Mouse (Mus musculus): ENCODE data around the gene Tnni3k.
"Not testable (repeated sequence)": the region's sequence is repeated elsewhere in the genome, so short reads cannot be mapped to it uniquely, and the experiment has no call there.

Gene Tnni3k

DNA sequence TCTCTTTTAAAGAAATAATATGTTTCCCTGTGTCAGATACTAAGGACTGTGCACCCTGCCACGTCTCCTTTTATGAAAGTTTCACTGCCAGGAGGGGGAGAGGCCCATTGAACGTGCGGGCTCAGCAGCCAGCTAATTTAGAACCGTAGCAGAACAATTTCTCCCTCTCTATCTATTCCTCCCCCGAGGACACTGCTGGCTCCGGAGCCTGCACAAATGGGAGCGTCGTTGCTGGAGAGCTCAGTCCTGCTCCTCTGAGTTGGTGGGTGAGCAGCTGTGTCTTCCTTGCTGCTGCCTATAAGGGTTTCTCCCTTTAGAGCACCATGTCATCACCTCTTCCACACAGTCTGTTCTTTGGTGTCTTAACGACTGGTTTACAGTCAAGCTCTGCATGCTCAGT, 220.8 kb downstream of the Tnni3k start:
- no peak for DNase-seq (ENCODE audit: low spot score in 2 of 2)

DNA sequence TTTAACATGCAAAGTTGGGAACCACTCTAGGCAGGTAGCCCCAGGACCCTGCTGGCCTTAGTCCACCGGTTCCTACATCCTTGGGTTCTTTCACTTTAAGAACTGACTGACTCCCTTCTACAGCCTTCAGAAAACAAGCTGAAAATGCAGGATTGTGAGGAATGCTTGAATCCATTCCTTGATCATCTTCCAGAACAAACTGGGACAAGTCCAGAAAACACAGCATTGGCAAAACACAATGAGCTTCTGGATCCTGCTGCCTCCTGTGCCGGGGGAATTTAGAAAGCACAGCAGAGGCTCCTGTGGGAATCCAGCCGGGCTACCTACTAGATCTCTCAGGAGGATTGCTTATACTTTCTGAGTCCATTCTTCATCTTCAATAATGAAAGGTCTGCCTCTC, 229.5 kb downstream of the Tnni3k start:
- DNase-seq (ENCODE audit: low spot score in 2 of 2): peak in 1 of 2 experiments; percentile 35

DNA sequence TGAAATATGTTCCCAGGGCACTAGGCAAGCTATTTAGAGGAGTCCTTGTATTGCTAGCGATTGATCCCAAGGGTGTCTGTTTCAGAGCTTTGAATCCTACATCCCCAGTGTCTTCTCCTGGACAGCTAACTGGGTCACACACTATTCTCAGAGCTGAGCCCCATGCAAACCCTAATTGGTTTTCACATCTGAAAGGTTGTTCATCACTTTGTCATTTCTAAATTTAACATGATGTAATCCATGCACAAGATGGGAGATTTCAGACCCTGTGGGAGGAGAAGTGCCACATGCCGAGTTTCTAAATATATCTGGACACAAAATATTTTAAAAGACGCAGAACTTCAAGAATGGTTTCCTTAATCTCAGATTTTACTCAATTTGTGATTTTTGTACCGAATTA, 230.5 kb downstream of the Tnni3k start:
- peak in 1 of 2 experiments; percentile 32 for DNase-seq (ENCODE audit: low spot score in 2 of 2)

DNA sequence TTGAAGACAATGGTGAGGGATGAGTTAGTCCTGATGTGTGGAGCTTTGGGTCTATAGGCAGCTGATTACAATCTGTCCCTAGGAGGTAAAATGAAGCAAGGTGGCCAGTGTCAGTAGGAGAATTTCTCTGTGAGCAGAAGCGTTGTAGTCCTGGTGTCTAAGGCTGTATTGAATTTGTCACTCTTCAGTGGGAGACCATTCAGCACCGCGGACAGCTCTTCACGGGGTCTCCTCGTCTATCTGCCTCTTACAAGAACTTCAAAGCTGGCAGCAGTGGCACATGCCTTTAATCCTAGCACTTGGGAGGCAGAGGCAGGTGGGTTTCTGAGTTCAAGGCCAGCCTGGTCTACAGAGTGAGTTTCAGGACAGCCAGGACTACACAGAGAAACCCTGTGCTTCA, 235.5 kb downstream of the Tnni3k start:
- DNase-seq (ENCODE audit: low spot score in 2 of 2): not testable (repeated sequence)

DNA sequence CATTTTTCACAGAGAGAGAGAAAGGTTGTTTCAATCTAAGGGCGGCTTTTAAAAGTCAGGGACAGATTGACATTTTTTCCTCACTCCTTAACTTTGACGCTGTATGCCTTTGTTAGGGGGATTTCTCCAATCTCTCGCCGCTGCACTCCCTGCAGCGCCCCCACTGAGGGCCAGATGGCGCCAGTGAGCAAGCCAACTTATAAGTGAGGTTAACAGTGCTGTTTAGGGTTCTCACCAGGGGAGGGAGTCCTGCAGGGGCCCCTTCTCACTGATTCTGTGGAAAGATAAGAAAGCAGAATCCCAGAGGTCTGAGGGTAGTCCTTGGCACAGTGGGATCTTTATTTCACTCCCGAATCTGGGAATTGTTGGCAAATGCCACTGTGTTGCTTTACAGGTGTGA, 237.5 kb downstream of the Tnni3k start:
- DNase-seq (ENCODE audit: low spot score in 2 of 2): peak; percentile 82 to 86

DNA sequence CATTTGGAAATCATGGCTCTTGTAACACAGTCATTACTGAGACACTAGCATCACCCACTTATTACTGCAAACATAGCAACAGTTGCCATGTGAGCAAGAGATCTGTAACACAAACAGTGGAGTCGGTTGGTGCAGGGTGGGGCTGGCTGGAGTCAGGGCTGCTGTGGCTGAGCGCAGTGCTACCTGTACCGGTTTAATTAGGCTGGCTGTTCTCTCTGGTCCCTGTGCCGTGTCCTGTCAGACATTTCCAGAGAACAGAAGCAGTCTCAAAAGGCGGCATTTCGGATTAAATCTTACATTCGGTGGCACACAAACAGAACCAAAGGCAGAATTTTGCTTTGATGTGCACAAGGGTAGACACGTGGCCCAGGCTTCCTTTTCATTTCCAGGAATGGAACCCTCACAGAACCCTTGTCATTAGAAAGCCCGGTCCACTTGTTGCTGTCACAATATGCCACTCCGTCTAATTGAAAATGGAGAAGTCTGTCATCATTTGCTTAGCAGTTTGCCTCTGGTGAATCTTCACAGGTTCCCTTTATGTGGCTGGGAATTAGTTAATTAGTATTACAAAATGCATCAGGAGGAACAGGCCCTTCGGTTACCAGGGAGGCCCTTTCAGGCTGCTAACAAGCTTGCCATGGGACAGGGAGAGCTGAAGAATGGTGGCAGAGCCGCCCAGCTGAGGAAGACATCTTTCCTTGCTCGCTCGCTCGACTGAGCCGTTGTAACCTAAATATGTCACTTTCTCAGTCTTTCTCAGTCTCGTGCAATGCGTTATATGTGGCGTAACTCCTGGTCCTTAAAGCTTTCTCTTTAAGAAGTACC, 238.2 kb downstream of the Tnni3k start:
- DNase-seq (ENCODE audit: low spot score in 2 of 2): peak; percentile 64 to 68

DNA sequence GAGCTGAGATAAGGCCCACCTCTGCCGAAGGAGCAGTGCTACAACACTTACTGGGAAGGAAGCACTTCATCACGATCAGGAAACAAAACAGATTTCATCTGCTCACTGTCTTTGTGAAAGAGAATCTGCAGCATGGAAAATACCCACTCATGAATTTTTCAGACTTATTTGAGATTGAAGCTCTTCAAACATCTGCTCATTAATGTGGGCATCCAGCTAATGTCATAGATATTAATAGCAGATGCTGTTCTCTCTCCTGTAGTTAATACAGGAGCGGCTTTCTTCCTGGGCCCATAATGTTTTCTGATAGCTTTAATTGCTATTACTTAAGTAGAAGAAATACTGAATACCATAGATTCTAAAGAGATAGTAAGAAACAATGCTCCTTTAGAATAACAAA, 239.0 kb downstream of the Tnni3k start:
- no peak for DNase-seq (ENCODE audit: low spot score in 2 of 2)

DNA sequence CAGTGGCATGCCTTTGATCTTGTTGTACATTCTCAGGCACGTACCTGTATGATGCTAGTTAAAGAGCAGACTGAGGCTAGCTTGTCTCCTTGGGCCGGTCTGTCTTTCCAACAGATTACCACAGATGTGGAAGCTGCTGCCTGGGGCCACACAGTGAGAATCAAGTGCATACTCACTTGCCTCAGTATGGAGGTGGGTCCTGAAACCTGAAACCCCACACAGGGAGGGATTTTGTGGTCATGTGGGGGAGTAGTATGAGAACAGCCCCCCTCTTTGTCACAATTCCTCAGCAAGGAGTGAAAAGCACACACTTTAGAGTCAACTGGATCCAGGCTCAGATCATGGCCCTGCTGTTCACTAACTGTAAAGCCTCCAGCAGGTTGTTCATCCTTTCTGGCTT, 239.6 kb downstream of the Tnni3k start:
- DNase-seq (ENCODE audit: low spot score in 2 of 2): no peak

DNA sequence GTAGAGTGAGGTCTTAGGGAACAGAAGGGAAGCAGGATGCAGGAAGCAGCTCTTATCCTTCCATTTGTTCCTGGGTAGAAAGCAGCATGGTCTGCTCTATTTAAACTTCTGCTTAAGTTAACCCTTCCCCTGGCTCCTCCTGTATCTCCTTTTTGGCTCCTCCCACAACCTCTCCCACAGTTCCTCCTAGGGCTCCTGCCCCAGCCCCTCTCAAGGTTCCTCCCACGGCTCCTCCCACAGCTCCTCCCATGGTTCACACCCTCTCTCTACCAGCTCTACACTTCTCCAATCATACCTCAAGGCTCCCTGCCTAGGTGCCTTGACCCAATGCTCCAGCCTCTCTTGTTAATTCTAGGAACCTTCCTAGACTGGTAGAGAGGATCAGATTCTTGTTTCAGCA, 242.3 kb downstream of the Tnni3k start:
- no peak for DNase-seq (ENCODE audit: low spot score in 2 of 2)

DNA sequence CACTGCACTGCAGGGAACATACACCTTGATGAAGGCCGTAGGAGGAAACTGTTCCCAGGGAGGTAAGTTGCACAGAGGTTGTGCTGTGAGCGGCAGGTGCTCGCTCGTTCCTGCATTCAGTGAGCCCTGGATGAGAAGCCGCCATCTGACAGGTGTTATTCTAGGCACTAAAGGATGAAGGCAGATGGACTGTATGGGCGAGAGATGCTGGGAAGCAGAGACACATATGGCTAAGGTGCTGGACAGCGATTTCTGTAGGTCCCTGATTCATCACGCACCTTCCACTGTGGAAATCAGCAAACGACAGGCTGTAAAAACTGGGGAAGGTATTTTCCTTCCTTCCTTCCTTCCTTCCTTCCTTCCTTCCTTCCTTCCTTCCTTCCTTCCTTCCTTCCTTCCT, 243.4 kb downstream of the Tnni3k start:
- no peak for DNase-seq (ENCODE audit: low spot score in 2 of 2)

DNA sequence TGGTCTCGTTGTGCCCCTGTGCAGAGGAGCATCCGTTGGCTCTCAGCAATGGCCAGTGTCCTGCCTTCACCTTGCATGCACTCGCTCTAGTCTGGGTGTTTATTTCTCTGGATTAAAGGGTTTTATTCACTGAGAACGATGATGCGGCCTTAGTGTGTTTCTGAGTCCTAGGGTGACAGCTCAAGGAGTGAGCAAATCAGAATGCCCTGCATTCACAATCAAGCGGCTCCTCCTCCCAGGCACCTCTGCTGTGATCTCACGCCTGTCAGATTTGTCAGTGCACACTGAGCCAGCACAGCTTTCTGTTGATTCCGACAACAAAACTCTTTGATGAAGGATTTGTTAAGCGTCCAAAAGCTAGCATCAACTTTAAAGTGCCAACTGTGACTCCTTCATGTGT, 243.9 kb downstream of the Tnni3k start:
- DNase-seq (ENCODE audit: low spot score in 2 of 2): no peak

DNA sequence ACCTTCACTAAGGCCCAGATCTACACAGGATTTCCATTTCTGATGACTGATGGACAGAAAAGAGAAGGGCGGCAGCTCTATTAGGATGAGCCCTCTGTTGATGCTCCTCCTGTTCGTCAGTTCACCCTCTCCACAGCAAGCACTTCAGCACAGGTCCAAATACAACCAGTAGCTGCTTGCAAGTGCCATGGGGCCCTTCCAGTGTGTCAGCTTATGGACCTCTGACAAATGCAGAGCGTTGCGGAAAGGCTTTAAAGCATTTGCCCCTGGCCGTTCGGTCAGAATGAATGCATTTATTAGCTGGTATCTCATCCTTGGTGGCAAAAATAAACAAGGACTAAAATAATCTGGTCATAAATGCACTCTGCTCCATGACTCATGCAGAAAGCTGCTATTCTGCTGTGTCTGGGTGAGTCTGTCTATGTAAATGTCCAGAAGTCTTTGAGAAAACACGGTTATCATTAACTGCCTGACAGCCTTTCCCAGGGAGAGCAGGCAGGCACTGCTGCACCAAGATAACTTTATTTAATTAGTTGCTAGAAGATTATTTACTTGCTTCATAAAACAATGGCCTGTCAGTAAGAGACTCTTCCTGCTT, 244.8 kb downstream of the Tnni3k start:
- no peak for DNase-seq (ENCODE audit: low spot score in 2 of 2)

DNA sequence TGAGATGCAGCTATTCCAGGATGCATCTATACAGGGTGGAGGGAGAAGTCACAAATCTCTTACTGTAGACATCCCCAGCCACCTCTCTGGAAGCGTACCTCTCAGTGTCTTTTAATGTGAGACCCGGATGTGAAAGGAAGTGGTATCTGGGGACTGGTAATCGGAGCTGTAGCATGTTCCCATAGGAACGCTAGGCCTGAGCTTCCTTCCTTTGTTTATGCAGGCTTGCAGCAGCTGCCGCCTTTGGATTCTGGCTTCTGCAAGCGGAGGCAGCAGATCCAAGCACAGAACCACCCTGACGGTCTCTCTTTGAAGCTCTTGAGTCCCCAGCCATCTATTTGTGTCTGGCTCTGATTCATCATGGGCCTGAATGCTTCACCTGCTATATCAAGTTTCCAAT, 248.6 kb downstream of the Tnni3k start:
- peak; percentile 73 to 75 for DNase-seq (ENCODE audit: low spot score in 2 of 2)

DNA sequence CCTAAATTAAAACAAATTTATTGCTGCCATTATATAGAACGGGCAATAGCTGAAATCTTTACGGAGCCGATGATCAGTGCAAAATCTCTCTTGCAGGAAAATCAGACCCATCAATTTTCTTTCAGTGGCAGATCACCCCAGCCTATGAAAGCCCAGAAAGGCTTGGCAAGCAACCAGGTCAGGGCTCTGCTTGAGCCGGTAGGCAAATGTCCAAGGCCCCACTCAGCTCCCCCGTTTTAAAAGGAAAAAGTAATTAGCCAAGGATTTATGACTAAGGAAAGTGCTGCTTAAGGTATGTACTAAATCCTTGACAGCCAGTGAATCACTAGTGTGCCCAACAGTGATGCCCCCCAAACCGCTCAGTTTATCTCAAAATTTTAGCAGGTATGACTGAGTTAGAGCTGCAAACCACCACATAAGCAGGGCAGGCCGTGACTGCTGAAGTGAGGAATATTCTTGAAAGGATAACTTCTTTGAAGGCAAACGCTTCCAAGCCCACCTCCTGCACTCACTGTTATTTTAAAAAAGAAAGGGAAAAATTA, 254.2 kb downstream of the Tnni3k start:
- no peak for DNase-seq (ENCODE audit: low spot score in 2 of 2)

DNA sequence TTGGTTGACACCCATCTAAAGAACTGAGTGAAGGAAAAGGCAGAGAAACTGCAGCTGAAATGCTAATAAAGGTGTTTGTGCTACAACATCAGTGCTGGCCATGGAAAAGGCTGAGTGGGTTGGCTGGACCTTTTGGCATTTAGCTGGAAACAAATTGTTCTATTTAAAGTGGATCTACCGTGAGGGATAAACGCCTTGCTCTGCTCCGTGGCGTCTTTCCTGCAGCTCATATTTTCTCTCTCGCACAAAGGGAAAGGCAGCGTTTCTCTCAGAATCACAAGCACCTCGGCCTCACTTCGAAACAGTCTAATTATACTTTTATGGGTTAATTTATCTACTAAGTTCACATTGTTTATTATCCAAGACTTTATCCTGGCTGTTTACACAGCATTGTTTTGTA, 254.8 kb downstream of the Tnni3k start:
- DNase-seq (ENCODE audit: low spot score in 2 of 2): no peak

DNA sequence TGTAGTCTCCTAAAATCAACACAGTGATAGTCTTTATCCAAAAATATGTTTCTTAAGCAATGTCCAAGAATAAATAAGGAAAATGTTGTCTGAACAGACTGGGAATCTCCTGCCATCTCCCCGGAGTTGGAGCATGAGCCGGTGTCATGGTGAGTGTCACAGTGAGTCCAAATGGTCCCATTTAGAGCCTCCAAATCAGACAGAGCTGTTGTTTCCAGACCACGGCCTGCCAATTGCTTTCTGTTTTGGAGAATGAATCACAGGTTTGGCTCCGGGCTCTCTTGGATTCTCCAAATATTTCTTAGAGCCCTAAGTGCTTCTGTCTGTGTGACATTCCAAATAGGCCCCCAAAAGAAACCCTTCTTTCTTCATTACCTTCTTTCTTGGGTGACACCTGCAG, 256.4 kb downstream of the Tnni3k start:
- no peak for DNase-seq (ENCODE audit: low spot score in 2 of 2)

DNA sequence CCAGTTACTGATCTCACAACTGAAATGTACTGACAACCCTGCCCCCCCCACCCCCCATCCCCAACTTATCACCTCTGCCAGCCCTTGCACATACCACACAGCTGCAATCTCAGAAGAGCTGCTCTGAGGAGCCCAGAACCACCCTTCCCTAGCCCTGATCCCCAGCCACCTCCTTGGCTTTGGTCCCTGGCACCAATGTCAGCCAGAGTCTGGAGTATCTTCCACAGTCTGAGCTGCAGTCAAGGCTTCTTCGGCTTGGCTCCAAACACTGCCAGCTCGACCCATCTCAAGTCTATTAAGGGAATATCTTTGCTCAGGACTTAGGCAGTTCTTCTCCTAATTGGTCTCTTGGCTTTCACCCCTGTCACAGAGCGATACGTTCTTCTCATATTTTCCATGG, 261.6 kb downstream of the Tnni3k start:
- no peak for DNase-seq (ENCODE audit: low spot score in 2 of 2)

DNA sequence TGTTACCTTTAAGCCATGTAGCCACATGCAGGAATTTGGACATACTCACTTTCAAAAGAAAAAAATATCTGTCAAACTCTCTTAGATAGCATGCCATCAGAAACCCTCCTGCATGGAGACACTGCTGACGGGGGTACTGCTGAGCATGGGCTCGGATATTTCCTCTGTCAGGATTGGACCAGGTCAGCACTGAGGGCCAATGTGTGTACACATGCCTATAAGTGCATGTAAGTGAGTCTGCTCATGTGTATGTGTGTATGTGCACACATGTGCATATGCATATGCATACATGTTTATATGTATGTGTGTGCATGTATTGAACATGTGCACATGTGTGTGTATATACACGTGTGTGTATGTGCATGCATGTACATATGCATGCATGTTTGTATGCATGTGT, 267.6 kb downstream of the Tnni3k start:
- DNase-seq (ENCODE audit: low spot score in 2 of 2): no peak

DNA sequence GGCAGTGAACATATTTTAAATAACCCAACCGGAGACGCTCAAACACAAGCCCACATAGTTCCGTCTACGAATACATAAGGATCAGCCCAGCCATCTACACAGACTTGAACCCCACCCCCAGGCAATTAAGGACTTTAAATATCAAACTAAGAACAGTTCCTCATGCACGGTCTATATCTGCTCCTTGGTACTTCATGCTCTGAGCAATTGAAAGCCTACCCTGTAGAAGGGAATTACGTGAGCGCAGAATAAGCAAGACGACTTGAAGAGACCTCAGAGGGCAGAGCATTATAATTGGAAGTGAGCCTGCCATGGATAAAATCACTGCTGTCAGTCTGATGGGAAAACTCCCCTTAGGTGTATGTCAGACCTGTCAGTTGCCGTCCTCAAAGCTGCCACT, 268.9 kb downstream of the Tnni3k start:
- no peak for DNase-seq (ENCODE audit: low spot score in 2 of 2)

DNA sequence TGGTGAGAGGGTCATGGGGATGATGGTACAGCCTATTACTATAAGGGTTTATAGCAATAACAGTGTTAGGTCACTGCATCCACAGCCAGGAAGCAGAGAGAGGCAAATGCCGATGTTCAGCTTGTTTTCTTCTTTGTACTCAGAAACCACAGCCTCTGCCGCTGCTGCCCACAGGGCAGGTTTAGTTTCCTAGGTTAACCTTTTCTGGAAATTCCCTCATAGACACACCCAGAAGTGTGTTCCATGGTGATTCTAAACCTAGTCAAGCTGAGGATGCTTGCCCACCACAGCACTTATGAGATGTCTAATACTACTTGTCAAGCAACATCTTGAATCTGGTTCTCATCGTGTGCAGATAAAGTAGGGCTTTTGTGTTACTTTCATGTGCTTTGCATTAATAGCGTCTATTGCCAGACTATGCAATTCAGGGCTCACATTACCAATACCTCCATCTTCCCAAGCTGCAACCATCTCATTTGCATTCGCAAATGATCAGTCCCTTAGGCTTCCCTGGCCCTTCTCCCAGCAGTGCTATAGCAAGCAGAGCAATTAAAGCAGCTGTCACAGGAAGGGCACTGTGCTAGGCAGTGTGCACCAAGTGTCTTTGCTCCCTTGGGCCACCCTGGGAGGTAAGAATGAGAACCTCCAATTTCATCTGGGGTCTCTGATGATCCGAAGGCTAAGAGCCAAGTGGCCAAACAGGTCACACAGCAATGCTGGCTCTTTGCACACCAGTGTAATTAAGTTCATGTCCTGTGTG, 276.2 kb downstream of the Tnni3k start:
- DNase-seq (ENCODE audit: low spot score in 2 of 2): no peak

DNA sequence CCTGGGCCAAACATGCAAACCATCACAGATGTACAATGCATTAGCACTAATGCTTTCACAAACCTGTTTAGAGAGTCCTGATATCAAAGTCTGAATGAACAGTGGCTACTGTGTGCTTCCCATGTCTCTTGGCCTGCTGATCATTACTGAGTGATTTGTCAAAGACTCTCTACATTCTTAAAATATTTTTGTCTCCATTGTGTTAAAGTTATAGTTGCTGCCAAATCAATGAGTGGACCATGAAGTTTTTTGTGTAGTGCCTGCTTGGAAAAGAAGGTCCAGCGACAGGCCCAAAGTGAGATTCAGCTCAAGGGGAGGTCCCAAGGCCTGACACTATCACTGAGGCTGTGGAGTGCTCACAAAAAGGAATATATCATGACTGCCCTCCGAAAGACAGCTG, 283.6 kb downstream of the Tnni3k start:
- no peak for DNase-seq (ENCODE audit: low spot score in 2 of 2)

DNA sequence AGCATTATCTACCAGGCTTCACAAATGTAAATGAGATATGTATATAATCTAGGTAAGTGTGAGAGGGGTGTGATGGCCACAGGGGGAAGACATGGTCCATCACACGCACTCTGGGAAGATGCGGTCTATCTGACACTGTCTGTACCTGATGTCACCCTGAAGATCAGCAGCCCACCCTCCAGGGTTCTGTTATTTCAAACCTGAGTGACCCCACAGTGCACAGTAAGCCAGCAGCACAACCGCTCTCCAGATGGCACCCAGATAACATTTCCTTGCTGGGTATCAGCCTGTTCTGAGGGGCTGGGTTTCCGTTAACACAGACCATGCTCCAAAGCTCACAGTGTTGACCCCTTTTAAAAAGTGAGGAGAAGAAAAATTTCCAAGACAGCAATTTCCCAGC, 288.9 kb downstream of the Tnni3k start:
- DNase-seq (ENCODE audit: low spot score in 2 of 2): no peak

DNA sequence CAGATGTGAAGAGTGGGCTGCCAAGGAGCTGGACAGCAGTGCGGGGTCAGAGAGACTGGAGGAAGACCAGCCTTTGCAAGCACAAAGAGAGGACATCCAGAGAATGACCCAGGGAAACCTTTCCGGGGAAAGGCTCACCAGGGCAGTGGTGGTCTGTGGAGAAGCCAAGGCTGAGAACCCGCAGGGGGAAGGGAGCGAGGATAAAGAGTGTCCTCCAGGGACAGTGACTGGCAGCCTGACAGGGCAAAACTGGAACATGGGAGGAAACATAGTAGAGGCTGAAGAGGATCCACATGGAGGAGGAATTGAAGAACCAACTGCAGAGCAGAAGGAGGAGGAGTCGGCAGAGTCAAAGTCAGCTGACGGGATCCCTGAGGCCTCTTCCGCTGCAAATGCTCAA, 291.1 kb downstream of the Tnni3k start:
- no peak for DNase-seq (ENCODE audit: low spot score in 2 of 2)

Data from right cerebral cortex, adult 2 months (tissue).